Mouse (Mus musculus) spleen, adult 2 months (tissue): ENCODE measurements around the gene Wdr49.

Source experiments
- CTCF ChIP-seq: fragments of 200-500 bp; IDR thresholded peaks from 2 replicates; pipeline ENCODE4 v1.5.1; 2011; ENCODE audit warnings: mild to moderate bottlenecking, inconsistent platforms; ENCODE audit not compliant: insufficient read depth, insufficient read length, insufficient replicate concordance; ENCODE audit errors: extremely low read depth
- POLR2A ChIP-seq: fragments of 200-500 bp; IDR thresholded peaks from 2 replicates; pipeline ENCODE4 v1.6.1; 2011; ENCODE audit warnings: low read depth, low read length, inconsistent platforms

- TF ChIP-seq CTCF (no peak), POLR2A (no peak)
Observed at GRCm38 (mm10) chr3:75308861-75309260, 173.1 kb downstream of the Wdr49 start.
